Mouse (Mus musculus): ENCODE results near the gene Mast4.

DNA sequence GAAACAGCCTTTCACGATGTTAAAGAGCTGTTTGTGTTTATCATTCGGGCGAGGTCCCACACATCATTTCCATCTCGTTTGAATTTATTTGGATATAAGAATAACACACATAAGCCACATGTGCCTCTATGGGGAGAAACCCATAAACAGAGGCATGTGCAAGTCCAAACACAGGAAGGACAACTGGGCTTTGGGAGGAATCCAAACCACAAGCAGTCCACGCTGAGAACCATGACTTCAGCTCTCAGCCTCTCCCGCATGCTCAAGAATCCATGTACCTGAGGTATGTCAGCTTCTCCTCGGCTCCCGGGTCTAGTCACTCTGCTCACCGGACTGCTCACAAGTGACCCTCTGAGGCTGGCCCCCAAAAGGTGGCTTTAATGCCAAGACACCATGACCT, 30.5 kb downstream of the Mast4 start:
- TF ChIP-seq CTCF (IDR thresholded peaks at IDR 0.05; ENCODE audit: low read depth) (no peak), EP300 (IDR thresholded peaks at IDR 0.05; ENCODE audit: low read depth) (no peak)
